Mouse (Mus musculus): ENCODE results near the gene Cyb5d1. TPM values are rescaled to one million over a fixed set of nuclear protein-coding genes. Genes with fewer than 3 reads are reported as not detected.

The Cyb5d1 gene
- polyA plus RNA-seq, 1 experiment from 2014 or later: 24.2 TPM

DNA sequence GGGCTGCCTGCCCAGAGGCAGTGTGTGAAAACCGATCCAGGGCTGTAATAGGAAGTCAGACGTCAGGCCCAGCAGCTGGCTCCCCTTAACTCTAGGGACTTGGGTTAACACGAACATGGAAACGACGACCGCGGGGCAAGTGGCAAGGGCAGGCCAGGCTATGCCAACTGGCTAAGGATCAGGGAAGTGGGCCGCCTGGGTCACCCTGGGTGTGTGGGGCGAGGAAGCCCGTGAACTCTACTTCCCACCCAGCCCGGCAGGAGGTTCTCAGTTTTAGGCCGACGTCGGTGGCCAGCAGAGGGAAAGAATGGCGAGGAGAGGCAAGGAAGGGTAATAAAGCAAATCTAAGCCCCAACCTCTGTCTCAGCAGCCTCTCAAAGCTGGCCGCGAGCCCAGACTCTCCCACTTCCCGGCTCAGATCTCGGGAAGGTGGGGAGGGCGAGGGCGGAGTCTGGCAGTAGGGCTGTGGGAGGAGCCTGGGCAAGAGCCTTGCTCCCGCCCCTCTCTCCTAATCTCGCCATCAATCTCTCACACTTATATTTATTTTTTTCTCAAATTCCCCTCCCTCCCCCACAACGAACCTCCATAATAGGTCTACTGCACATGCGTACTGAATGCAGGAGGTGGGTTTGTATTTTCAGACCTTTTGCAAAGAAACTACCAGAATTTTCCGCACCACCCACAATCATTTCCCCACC is 29.1 kb downstream of the Cyb5d1 start:
- WGBS: 0% methylated on average over 24 of the region's 26 CpGs
- Histone ChIP-seq H3K27me3 (replicated peaks; ENCODE audit: control insufficient read depth, insufficient read depth, low read length) (no peaks in the 10 kb centered on the region), H3K36me3 (ENCODE audit: control insufficient read depth, insufficient read depth, low read length) (peaks cover 29% of the 10 kb centered on the region), H3K4me2 (ENCODE audit: low read depth, low read length) (peak overlapping the region; percentile 73), H3K9me3 (ENCODE audit: control insufficient read depth, low read length) (no peaks in the 10 kb centered on the region), H3K4me1 (ENCODE audit: control insufficient read depth, insufficient read depth, low read length) (peaks cover 29% of the 10 kb centered on the region), H3K9ac (ENCODE audit: low read depth, low read length) (peak overlapping the region; percentile 100), H3K27ac (replicated peaks; ENCODE audit: low read depth, low read length) (peak overlapping the region; percentile 100), H3K4me3 (ENCODE audit: low read depth, low read length) (peak overlapping the region; percentile 95)
- peak; percentile 99 for DNase-seq (ENCODE audit: low spot score)
- ATAC-seq (ENCODE audit: low read depth): peak; percentile 79

DNA sequence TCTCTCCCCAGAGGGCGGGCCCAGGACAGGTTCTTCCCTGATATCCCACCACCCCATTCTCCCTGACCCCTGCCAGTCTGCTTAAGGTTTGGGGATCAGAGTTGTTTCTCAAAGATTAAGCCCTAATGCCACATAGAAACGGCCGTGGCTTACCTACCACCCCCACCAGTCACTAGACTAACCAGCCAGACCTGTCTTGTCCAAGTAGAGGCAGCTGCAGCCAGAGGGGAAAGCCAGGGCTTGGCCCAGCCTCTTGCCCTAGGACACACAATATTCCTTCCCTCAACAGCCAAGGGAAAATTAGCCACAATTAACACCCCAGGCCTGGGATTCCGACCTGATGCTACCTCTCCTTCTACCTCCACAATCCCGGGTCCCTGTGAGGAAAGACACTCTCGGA is 29.7 kb downstream of the Cyb5d1 start:
- Histone ChIP-seq H3K36me3 (ENCODE audit: control insufficient read depth, insufficient read depth, low read length) (peaks cover 35% of the 10 kb centered on the region), H3K9ac (ENCODE audit: low read depth, low read length) (peak overlapping the region; percentile 64), H3K9me3 (ENCODE audit: control insufficient read depth, low read length) (no peaks in the 10 kb centered on the region), H3K27ac (replicated peaks; ENCODE audit: low read depth, low read length) (peak overlapping the region; percentile 100), H3K4me3 (ENCODE audit: low read depth, low read length) (peak overlapping the region; percentile 95), H3K27me3 (replicated peaks; ENCODE audit: control insufficient read depth, insufficient read depth, low read length) (no peaks in the 10 kb centered on the region), H3K4me1 (ENCODE audit: control insufficient read depth, insufficient read depth, low read length) (peaks cover 23% of the 10 kb centered on the region), H3K4me2 (ENCODE audit: low read depth, low read length) (peak overlapping the region; percentile 73)
- ATAC-seq (ENCODE audit: low read depth) (no peak; the same call in 1 of the 2 replicates), DNase-seq (ENCODE audit: low spot score) (peak; percentile 72)
- WGBS: 12% methylated on average over 6 of the region's 6 CpGs

DNA sequence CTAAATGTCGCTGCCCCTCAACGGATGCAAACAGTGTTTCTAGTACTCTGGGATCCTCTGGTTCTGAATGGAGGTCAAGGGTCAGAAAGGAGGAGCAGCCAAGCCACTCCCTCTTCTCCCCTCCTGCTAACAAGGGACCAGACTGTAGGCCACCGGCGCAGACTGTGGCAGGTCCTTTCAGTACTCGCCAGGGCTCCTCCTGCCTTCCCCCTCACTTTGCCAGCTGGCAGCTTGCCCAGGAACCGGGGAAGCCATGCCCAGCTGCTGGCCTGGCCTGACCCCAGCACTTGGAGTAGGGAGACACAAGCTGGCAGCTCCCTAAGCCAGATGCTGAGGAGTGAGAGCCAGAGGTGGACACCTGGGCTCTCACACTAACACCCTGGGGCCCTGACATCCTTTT is 30.5 kb downstream of the Cyb5d1 start:
- Histone ChIP-seq H3K4me2 (ENCODE audit: low read depth, low read length) (peak overlapping the region; percentile 73), H3K4me3 (ENCODE audit: low read depth, low read length) (peak overlapping the region; percentile 95), H3K4me1 (ENCODE audit: control insufficient read depth, insufficient read depth, low read length) (peaks cover 19% of the 10 kb centered on the region), H3K9me3 (ENCODE audit: control insufficient read depth, low read length) (no peaks in the 10 kb centered on the region), H3K9ac (ENCODE audit: low read depth, low read length) (peak overlapping the region; percentile 64), H3K27me3 (replicated peaks; ENCODE audit: control insufficient read depth, insufficient read depth, low read length) (no peaks in the 10 kb centered on the region), H3K36me3 (ENCODE audit: control insufficient read depth, insufficient read depth, low read length) (peaks cover 43% of the 10 kb centered on the region), H3K27ac (replicated peaks; ENCODE audit: low read depth, low read length) (peak overlapping the region; percentile 100)
- peak; percentile 39 for ATAC-seq (ENCODE audit: low read depth)
- DNase-seq (ENCODE audit: low spot score): peak; percentile 94
- 6% methylated on average over 5 of the region's 6 CpGs for WGBS

DNA sequence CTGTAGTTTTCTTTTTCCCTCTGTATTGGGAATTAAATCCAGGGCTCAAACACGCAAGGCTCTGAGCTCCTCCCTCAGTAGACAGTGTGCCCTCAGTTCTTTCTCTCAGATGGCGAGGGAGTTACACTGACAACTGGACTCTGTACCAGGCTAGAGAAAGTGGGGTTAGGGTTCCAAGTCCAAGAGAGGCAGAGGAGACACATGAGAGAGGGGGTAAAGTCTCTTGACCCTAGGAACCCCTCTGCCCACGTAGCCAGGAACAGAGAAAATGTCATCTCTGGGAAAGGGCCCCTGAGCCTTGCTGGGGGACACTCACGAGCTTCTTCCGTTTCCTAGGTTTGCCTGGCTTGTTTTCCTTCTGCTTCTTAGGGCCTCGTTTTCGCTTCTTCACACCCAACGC is 31.1 kb downstream of the Cyb5d1 start:
- H3K9me3 ChIP-seq (ENCODE audit: control insufficient read depth, low read length): no peaks in the 10 kb centered on the region
- 45% methylated on average over 8 of the region's 8 CpGs for WGBS
- peak overlapping the region; percentile 73 for H3K4me2 ChIP-seq (ENCODE audit: low read depth, low read length)
- H3K36me3 ChIP-seq (ENCODE audit: control insufficient read depth, insufficient read depth, low read length): peaks cover 49% of the 10 kb centered on the region
- DNase-seq (ENCODE audit: low spot score): no peak
- H3K4me3 ChIP-seq (ENCODE audit: low read depth, low read length): no peak overlapping the region
- peaks cover 19% of the 10 kb centered on the region for H3K4me1 ChIP-seq (ENCODE audit: control insufficient read depth, insufficient read depth, low read length)
- ATAC-seq (ENCODE audit: low read depth): no peak
- H3K27me3 ChIP-seq (replicated peaks; ENCODE audit: control insufficient read depth, insufficient read depth, low read length): no peaks in the 10 kb centered on the region
- H3K27ac ChIP-seq (replicated peaks; ENCODE audit: low read depth, low read length): peak overlapping the region; percentile 100
- peak overlapping the region; percentile 64; the same call in 1 of the 2 replicates for H3K9ac ChIP-seq (ENCODE audit: low read depth, low read length)

DNA sequence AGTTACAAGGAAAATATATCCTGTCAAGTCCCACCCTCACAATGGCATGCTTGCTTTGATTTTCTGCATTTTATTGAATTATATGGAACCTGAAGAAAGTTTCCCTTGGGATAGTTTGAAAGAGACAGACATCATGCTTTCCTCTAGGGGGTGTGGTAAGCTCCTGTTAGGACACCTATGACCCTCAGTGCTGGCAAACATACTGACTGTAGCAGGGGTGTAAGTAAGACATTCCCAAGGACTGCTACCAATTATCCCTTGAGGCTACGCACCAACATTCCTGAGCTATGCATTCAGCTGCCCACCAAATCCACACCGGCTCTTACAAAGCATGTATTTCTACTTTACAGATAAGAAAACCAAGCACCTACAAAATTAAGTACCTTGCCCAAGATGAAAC is 33.0 kb downstream of the Cyb5d1 start:
- Histone ChIP-seq H3K27ac (replicated peaks; ENCODE audit: low read depth, low read length) (no peak overlapping the region), H3K4me1 (ENCODE audit: control insufficient read depth, insufficient read depth, low read length) (peaks cover 19% of the 10 kb centered on the region), H3K4me2 (ENCODE audit: low read depth, low read length) (no peak overlapping the region), H3K36me3 (ENCODE audit: control insufficient read depth, insufficient read depth, low read length) (peaks cover 68% of the 10 kb centered on the region), H3K9me3 (ENCODE audit: control insufficient read depth, low read length) (no peaks in the 10 kb centered on the region), H3K4me3 (ENCODE audit: low read depth, low read length) (no peak overlapping the region), H3K9ac (ENCODE audit: low read depth, low read length) (no peak overlapping the region), H3K27me3 (replicated peaks; ENCODE audit: control insufficient read depth, insufficient read depth, low read length) (no peaks in the 10 kb centered on the region)
- DNase-seq (ENCODE audit: low spot score): peak; percentile 71
- WGBS: 35% methylated on average over 2 of the region's 2 CpGs
- ATAC-seq (ENCODE audit: low read depth): no peak

DNA sequence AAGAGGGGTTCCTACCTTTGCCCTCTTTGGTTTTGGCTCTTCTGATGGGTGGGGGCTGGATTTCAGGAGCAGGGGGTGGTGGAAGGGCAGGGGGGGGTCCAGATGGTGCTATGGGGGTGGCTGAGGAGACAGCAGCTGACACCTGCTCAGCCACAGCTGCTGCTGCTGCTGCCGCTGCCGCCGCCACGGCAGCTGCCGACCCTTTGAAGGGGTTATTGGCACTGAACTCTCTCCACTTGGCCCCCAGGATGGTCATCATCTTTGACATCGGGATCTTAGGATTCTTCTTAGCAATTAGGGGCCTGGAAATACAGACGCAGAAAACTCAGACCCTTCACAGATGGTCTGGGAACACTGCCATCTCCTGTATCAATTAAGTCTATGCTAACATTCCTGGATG is 33.4 kb downstream of the Cyb5d1 start:
- H3K27me3 ChIP-seq (replicated peaks; ENCODE audit: control insufficient read depth, insufficient read depth, low read length): no peaks in the 10 kb centered on the region
- peaks cover 72% of the 10 kb centered on the region for H3K36me3 ChIP-seq (ENCODE audit: control insufficient read depth, insufficient read depth, low read length)
- no peaks in the 10 kb centered on the region for H3K9me3 ChIP-seq (ENCODE audit: control insufficient read depth, low read length)
- WGBS: 37% methylated on average over 7 of the region's 7 CpGs
- peak; percentile 59 for DNase-seq (ENCODE audit: low spot score)
- no peak overlapping the region for H3K27ac ChIP-seq (replicated peaks; ENCODE audit: low read depth, low read length)
- no peak overlapping the region for H3K9ac ChIP-seq (ENCODE audit: low read depth, low read length)
- H3K4me3 ChIP-seq (ENCODE audit: low read depth, low read length): no peak overlapping the region
- peaks cover 19% of the 10 kb centered on the region for H3K4me1 ChIP-seq (ENCODE audit: control insufficient read depth, insufficient read depth, low read length)
- no peak overlapping the region for H3K4me2 ChIP-seq (ENCODE audit: low read depth, low read length)
- no peak for ATAC-seq (ENCODE audit: low read depth)

DNA sequence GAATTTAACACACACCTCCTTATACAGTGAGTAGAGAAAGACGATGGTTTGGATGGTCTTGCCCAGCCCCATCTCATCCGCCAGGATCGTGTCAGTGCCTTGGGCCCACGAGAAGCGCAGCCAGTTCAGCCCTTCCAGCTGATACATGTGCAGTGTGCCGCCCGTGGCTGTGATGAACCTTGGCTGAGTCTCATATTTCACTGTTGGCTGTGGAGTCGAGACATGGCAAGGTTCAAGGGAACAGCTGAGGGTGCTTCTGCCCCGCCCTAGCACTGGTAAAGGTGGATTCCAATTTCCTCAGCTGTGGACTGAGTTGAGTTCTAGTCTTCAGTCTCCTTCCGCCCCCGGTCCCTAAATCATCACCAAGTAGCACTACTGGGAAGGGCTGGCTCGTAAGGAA is 37.7 kb downstream of the Cyb5d1 start:
- H3K27me3 ChIP-seq (replicated peaks; ENCODE audit: control insufficient read depth, insufficient read depth, low read length): no peaks in the 10 kb centered on the region
- no peak overlapping the region for H3K4me3 ChIP-seq (ENCODE audit: low read depth, low read length)
- H3K9me3 ChIP-seq (ENCODE audit: control insufficient read depth, low read length): no peaks in the 10 kb centered on the region
- no peak overlapping the region for H3K27ac ChIP-seq (replicated peaks; ENCODE audit: low read depth, low read length)
- H3K9ac ChIP-seq (ENCODE audit: low read depth, low read length): no peak overlapping the region
- ATAC-seq (ENCODE audit: low read depth) (0 out of 2 replicates have a peak, but pooled peaks have one; percentile 12), DNase-seq (ENCODE audit: low spot score) (no peak)
- peaks cover 97% of the 10 kb centered on the region for H3K36me3 ChIP-seq (ENCODE audit: control insufficient read depth, insufficient read depth, low read length)
- no peaks in the 10 kb centered on the region for H3K4me1 ChIP-seq (ENCODE audit: control insufficient read depth, insufficient read depth, low read length)
- no peak overlapping the region for H3K4me2 ChIP-seq (ENCODE audit: low read depth, low read length)
- 85% methylated on average over 12 of the region's 12 CpGs for WGBS

DNA sequence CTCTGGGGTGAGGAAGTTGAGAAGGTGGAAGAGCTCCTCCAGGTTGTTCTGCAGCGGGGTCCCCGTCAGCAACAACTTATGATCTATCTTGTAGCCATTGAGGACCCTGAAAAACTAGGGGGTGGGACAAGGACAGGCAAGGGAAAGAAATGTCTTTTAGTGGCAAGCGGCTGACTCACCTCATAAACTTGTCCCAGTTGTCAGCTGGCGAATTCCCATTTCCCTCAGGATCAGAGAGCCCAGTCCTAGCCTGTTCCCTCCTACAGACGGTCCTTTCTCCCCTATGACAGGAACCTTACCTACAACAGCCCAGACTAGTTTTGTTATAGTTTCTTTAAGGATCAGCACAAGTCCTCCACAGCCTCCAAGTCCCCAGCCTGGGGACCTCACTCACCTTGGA is 38.9 kb downstream of the Cyb5d1 start:
- DNase-seq (ENCODE audit: low spot score) (no peak), ATAC-seq (ENCODE audit: low read depth) (no peak)
- 89% methylated on average over 5 of the region's 5 CpGs for whole genome bisulfite sequencing
- H3K9me3 ChIP-seq (ENCODE audit: control insufficient read depth, low read length): no peaks in the 10 kb centered on the region
- H3K9ac ChIP-seq (ENCODE audit: low read depth, low read length): no peak overlapping the region
- H3K4me2 ChIP-seq (ENCODE audit: low read depth, low read length): no peak overlapping the region
- H3K4me3 ChIP-seq (ENCODE audit: low read depth, low read length): no peak overlapping the region
- peaks cover 100% of the 10 kb centered on the region for H3K36me3 ChIP-seq (ENCODE audit: control insufficient read depth, insufficient read depth, low read length)
- H3K27ac ChIP-seq (replicated peaks; ENCODE audit: low read depth, low read length): no peak overlapping the region
- no peaks in the 10 kb centered on the region for H3K4me1 ChIP-seq (ENCODE audit: control insufficient read depth, insufficient read depth, low read length)
- H3K27me3 ChIP-seq (replicated peaks; ENCODE audit: control insufficient read depth, insufficient read depth, low read length): no peaks in the 10 kb centered on the region

DNA sequence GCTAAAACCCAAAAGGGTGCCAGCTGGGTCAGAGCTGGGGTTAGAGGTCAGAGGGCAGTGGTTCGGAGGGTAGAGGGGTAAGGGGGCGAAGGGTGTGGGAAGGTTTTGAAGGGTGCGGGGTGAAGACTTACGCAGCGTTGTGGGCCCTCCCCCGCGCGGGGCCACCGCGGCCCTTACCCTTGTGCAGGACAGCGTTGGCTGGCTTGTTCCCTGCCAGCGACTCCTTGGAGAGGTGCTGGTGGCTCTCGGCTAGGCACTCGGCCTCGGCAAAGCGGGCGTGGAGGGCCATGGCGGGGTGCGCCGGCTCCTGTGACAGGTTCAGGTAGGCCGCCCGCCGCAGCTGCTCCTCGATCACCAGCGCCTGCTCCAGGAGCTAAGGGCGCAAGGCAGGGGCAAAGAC is 49.0 kb downstream of the Cyb5d1 start:
- H3K27ac ChIP-seq (replicated peaks; ENCODE audit: low read depth, low read length): no peak overlapping the region
- 89% methylated on average over 18 of the region's 26 CpGs for WGBS
- H3K4me3 ChIP-seq (ENCODE audit: low read depth, low read length): no peak overlapping the region
- DNase-seq (ENCODE audit: low spot score): no peak
- H3K4me2 ChIP-seq (ENCODE audit: low read depth, low read length): no peak overlapping the region
- H3K4me1 ChIP-seq (ENCODE audit: control insufficient read depth, insufficient read depth, low read length): no peaks in the 10 kb centered on the region
- H3K9me3 ChIP-seq (ENCODE audit: control insufficient read depth, low read length): no peaks in the 10 kb centered on the region
- H3K36me3 ChIP-seq (ENCODE audit: control insufficient read depth, insufficient read depth, low read length): peaks cover 91% of the 10 kb centered on the region
- no peaks in the 10 kb centered on the region for H3K27me3 ChIP-seq (replicated peaks; ENCODE audit: control insufficient read depth, insufficient read depth, low read length)
- ATAC-seq (ENCODE audit: low read depth): no peak
- H3K9ac ChIP-seq (ENCODE audit: low read depth, low read length): no peak overlapping the region

Measured in embryonic facial prominence, embryonic 14.5 days (tissue).